25 mouse cellular contexts compared by ENCODE assay signal in the genomic region with DNA sequence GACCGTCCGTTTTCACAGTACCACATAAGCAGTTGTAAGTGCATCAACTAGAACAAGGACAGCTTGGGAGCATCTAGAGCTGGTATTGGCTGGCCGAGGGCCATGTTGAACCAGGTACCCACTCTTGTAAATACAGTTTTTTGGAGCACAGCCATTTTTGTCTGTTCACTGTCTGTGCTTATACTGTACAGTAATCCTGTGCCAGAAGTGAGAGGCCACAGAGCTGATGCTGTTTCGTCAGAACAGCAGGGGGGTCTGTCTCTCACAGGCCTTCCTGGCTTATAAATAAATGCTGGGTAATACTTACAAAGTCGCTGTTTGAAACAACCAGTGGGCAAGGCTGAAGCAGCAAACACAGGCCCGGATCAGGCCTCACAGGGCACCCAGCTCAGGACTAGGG. TPM values are rescaled to one million over a fixed set of nuclear protein-coding genes. Genes with fewer than 3 reads are reported as not detected.
DNase-seq lines count a peak whose midpoint lies in the region; ATAC-seq lines count a peak whose summit lies in the region.
"Had no signal": no experiment of that assay in that cellular context is flagged by ENCODE, and none has a peak within 500 bp of the region (broad histone marks: within the 10 kb centered on the region; RNA-seq: fewer than 3 reads in every experiment).

No protein-coding gene starts in this region.

- H3K4me1 ChIP-seq in forebrain, embryonic 14.5 days (ENCODE audit: control insufficient read depth, insufficient read depth, low read length): no peaks in the 10 kb centered on the region
- H3K4me1 ChIP-seq in forebrain, embryonic 11.5 days (replicated peaks; ENCODE audit: control insufficient read depth, insufficient read depth, low read length): 0 out of 2 replicates have a peak, but pooled peaks cover under 1% of the 10 kb centered on the region
- peaks cover 2% of the 10 kb centered on the region; the same call in 1 of the 2 replicates for H3K4me1 ChIP-seq in hindbrain, embryonic 16.5 days (ENCODE audit: control insufficient read depth, insufficient read depth, low read depth, low read length)
- H3K4me1 ChIP-seq in hindbrain, embryonic 13.5 days (replicated peaks): peaks cover 7% of the 10 kb centered on the region
- H3K4me1 ChIP-seq in lung, embryonic 15.5 days: no peaks in the 10 kb centered on the region
- H3K4me1 ChIP-seq in intestine, embryonic 16.5 days (ENCODE audit: control insufficient read depth, insufficient read depth, low read length): no peaks in the 10 kb centered on the region; the same call in none of the 2 replicates
- H3K4me1 ChIP-seq: embryonic facial prominence, embryonic 15.5 days; forebrain, embryonic 15.5 days had no signal

- H3K27ac ChIP-seq in forebrain, embryonic 14.5 days (ENCODE audit: low read depth, low read length): peak overlapping the region; percentile 9; the same call in 1 of the 2 replicates
- H3K27ac ChIP-seq in forebrain, embryonic 11.5 days (ENCODE audit: low read depth, low read length): no peak overlapping the region
- no peak overlapping the region; the same call in 1 of the 2 replicates for H3K27ac ChIP-seq in hindbrain, embryonic 16.5 days (ENCODE audit: low read depth, low read length)
- no peak overlapping the region for H3K27ac ChIP-seq in hindbrain, embryonic 13.5 days
- no peak overlapping the region for H3K27ac ChIP-seq in lung, embryonic 15.5 days
- no peak overlapping the region for H3K27ac ChIP-seq in intestine, embryonic 16.5 days (ENCODE audit: low read length)
- H3K27ac ChIP-seq: embryonic facial prominence, embryonic 15.5 days; forebrain, embryonic 15.5 days; heart, adult 2 months; heart, embryonic 15.5 days had no signal

- H3K4me3 ChIP-seq in forebrain, embryonic 14.5 days (ENCODE audit: low read depth, low read length): no peak overlapping the region
- no peak overlapping the region for H3K4me3 ChIP-seq in forebrain, embryonic 11.5 days (ENCODE audit: low read depth, low read length)
- H3K4me3 ChIP-seq in hindbrain, embryonic 16.5 days (ENCODE audit: low read length): no peak overlapping the region
- no peak overlapping the region for H3K4me3 ChIP-seq in hindbrain, embryonic 13.5 days
- no peak overlapping the region for H3K4me3 ChIP-seq in lung, embryonic 15.5 days
- no peak overlapping the region for H3K4me3 ChIP-seq in intestine, embryonic 16.5 days (ENCODE audit: low read length)
- H3K4me3 ChIP-seq: embryonic facial prominence, embryonic 15.5 days; erythroblast, embryonic 14.5 days; forebrain, embryonic 15.5 days; heart, adult 2 months; heart, embryonic 15.5 days had no signal

- no peak overlapping the region for H3K4me2 ChIP-seq in forebrain, embryonic 14.5 days (ENCODE audit: low read length)
- no peak overlapping the region for H3K4me2 ChIP-seq in forebrain, embryonic 11.5 days (ENCODE audit: low read depth, low read length, severe bottlenecking)
- no peak overlapping the region for H3K4me2 ChIP-seq in hindbrain, embryonic 16.5 days (ENCODE audit: low read length)
- no peak overlapping the region for H3K4me2 ChIP-seq in hindbrain, embryonic 13.5 days
- H3K4me2 ChIP-seq in lung, embryonic 15.5 days: no peak overlapping the region
- H3K4me2 ChIP-seq in intestine, embryonic 16.5 days (ENCODE audit: low read depth, low read length): no peak overlapping the region
- H3K4me2 ChIP-seq: embryonic facial prominence, embryonic 15.5 days; forebrain, embryonic 15.5 days; heart, embryonic 11.5 days; heart, embryonic 15.5 days had no signal

- peaks cover 35% of the 10 kb centered on the region for H3K36me3 ChIP-seq in forebrain, embryonic 14.5 days (ENCODE audit: control insufficient read depth, insufficient read depth, low read length)
- H3K36me3 ChIP-seq in forebrain, embryonic 11.5 days (ENCODE audit: control insufficient read depth, insufficient read depth, low read length): peaks cover 2% of the 10 kb centered on the region; the same call in 1 of the 2 replicates
- peaks cover 4% of the 10 kb centered on the region; the same call in 1 of the 2 replicates for H3K36me3 ChIP-seq in hindbrain, embryonic 16.5 days (ENCODE audit: control insufficient read depth, insufficient read depth, low read length)
- peaks cover 38% of the 10 kb centered on the region for H3K36me3 ChIP-seq in hindbrain, embryonic 13.5 days
- H3K36me3 ChIP-seq in lung, embryonic 15.5 days: peaks cover 37% of the 10 kb centered on the region
- peaks cover 13% of the 10 kb centered on the region for H3K36me3 ChIP-seq in intestine, embryonic 16.5 days (ENCODE audit: control insufficient read depth, insufficient read depth, low read length)

- ATAC-seq in forebrain, embryonic 14.5 days: peak; percentile 34; the same call in 1 of the 2 replicates
- no peak for ATAC-seq in forebrain, embryonic 11.5 days (replicated peaks; ENCODE audit: low FRiP score)
- ATAC-seq in hindbrain, embryonic 16.5 days: 0 out of 2 replicates have a peak, but pooled peaks have one; percentile 19
- ATAC-seq in hindbrain, embryonic 13.5 days (ENCODE audit: low FRiP score): no peak
- 0 out of 2 replicates have a peak, but pooled peaks have one; percentile 33 for ATAC-seq in lung, embryonic 15.5 days (ENCODE audit: borderline replicate concordance, extremely low read depth, low FRiP score, low TSS enrichment)
- ATAC-seq in intestine, embryonic 16.5 days: peak; percentile 40; the same call in 1 of the 2 replicates
- ATAC-seq: forebrain, embryonic 15.5 days had no signal

- H3K9me3 ChIP-seq in forebrain, embryonic 14.5 days (replicated peaks; ENCODE audit: control insufficient read depth, low read length): no peaks in the 10 kb centered on the region
- H3K9me3 ChIP-seq in forebrain, embryonic 11.5 days (ENCODE audit: control insufficient read depth, low read length): no peaks in the 10 kb centered on the region
- no peaks in the 10 kb centered on the region for H3K9me3 ChIP-seq in hindbrain, embryonic 16.5 days (ENCODE audit: control insufficient read depth, low read length)
- no peaks in the 10 kb centered on the region for H3K9me3 ChIP-seq in hindbrain, embryonic 13.5 days
- no peaks in the 10 kb centered on the region for H3K9me3 ChIP-seq in lung, embryonic 15.5 days
- H3K9me3 ChIP-seq in intestine, embryonic 16.5 days (ENCODE audit: control insufficient read depth, low read length): no peaks in the 10 kb centered on the region
- H3K9me3 ChIP-seq: embryonic facial prominence, embryonic 15.5 days; forebrain, embryonic 15.5 days; heart, embryonic 15.5 days had no signal

- no peak for DNase-seq in forebrain, embryonic 14.5 days (ENCODE audit: low spot score)
- no peak for DNase-seq in forebrain, embryonic 11.5 days (ENCODE audit: low spot score)
- no peak for DNase-seq in lung, postnatal 25 days (ENCODE audit: low spot score)
- DNase-seq: adrenal gland, postnatal 10 days; cerebellum, adult 11 months; cerebellum, adult 8-10 months; cerebellum, postnatal 14 days; embryo, embryonic 11 days; gastrocnemius, postnatal 10 days; heart, adult 2 months; heart, postnatal 14 days had no signal

- WGBS in forebrain, embryonic 14.5 days: 82% methylated on average over 6 of the region's 6 CpGs
- WGBS in forebrain, embryonic 11.5 days: 91% methylated on average over 6 of the region's 6 CpGs
- WGBS in hindbrain, embryonic 16.5 days: 68% methylated on average over 6 of the region's 6 CpGs
- WGBS in hindbrain, embryonic 13.5 days: 85% methylated on average over 6 of the region's 6 CpGs
- WGBS in lung, embryonic 15.5 days: 81% methylated on average over 6 of the region's 6 CpGs
- 70% methylated on average over 6 of the region's 6 CpGs for WGBS in intestine, embryonic 16.5 days

- H3K9ac ChIP-seq in forebrain, embryonic 14.5 days (ENCODE audit: low read length): no peak overlapping the region
- no peak overlapping the region for H3K9ac ChIP-seq in forebrain, embryonic 11.5 days (ENCODE audit: low read length)
- no peak overlapping the region for H3K9ac ChIP-seq in hindbrain, embryonic 16.5 days (ENCODE audit: low read depth, low read length)
- no peak overlapping the region for H3K9ac ChIP-seq in hindbrain, embryonic 13.5 days
- no peak overlapping the region for H3K9ac ChIP-seq in lung, embryonic 15.5 days
- no peak overlapping the region for H3K9ac ChIP-seq in intestine, embryonic 16.5 days (ENCODE audit: low read depth, low read length)
- H3K9ac ChIP-seq: embryonic facial prominence, embryonic 15.5 days; forebrain, embryonic 15.5 days; heart, embryonic 15.5 days had no signal

- H3K27me3 ChIP-seq in forebrain, embryonic 14.5 days (replicated peaks; ENCODE audit: control insufficient read depth, insufficient read depth, low read length): no peaks in the 10 kb centered on the region
- no peaks in the 10 kb centered on the region for H3K27me3 ChIP-seq in forebrain, embryonic 11.5 days (ENCODE audit: control insufficient read depth, insufficient read depth, low read length)
- no peaks in the 10 kb centered on the region for H3K27me3 ChIP-seq in hindbrain, embryonic 16.5 days (replicated peaks; ENCODE audit: control insufficient read depth, insufficient read depth, low read length)
- H3K27me3 ChIP-seq in hindbrain, embryonic 13.5 days: no peaks in the 10 kb centered on the region
- no peaks in the 10 kb centered on the region for H3K27me3 ChIP-seq in lung, embryonic 15.5 days
- no peaks in the 10 kb centered on the region for H3K27me3 ChIP-seq in intestine, embryonic 16.5 days (replicated peaks; ENCODE audit: control insufficient read depth, insufficient read depth, low read length)
- H3K27me3 ChIP-seq: embryonic facial prominence, embryonic 15.5 days; forebrain, embryonic 15.5 days; heart, embryonic 15.5 days had no signal

RNA-seq across cellular contexts. Expression of gene 1700010B08Rik, which starts 27.5 kb away (rescaled TPM):
- polyA plus RNA-seq in forebrain, embryonic 14.5 days (2014; fragmentation: Nextera tagmentation; extraction: Ambion mirVana): not detected in 2 replicates
- polyA plus RNA-seq in forebrain, embryonic 11.5 days (2014; fragmentation: Nextera tagmentation; extraction: Ambion mirVana): not detected in 2 replicates
- polyA plus RNA-seq in hindbrain, embryonic 16.5 days (2015; fragmentation: Nextera tagmentation; extraction: Ambion mirVana): not detected in 2 replicates
- not detected in 2 replicates for polyA plus RNA-seq in hindbrain, embryonic 13.5 days (2015; fragmentation: Nextera tagmentation; extraction: Ambion mirVana)
- polyA plus RNA-seq in lung, embryonic 15.5 days (2015; fragmentation: Nextera tagmentation; extraction: Ambion mirVana): not detected in 2 replicates
- not detected in 2 replicates for polyA plus RNA-seq in intestine, embryonic 16.5 days (2015; fragmentation: Nextera tagmentation; extraction: Ambion mirVana)
- polyA plus RNA-seq: brain, embryonic 14.5 days; C2C12; embryonic facial prominence, embryonic 11.5 days; embryonic facial prominence, embryonic 15.5 days; erythroblast, embryonic 14.5 days; forebrain, embryonic 15.5 days; frontal cortex, adult 2 months; heart, embryonic 11.5 days; heart, embryonic 15.5 days; intestine, embryonic 14.5 days had no signal

RNA-seq across cellular contexts. Expression of gene Rab22a, which starts 32.2 kb away (rescaled TPM):
- polyA plus RNA-seq in forebrain, embryonic 14.5 days (2014; fragmentation: Nextera tagmentation; extraction: Ambion mirVana): 36.4 and 41.1 TPM in 2 replicates
- polyA plus RNA-seq in forebrain, embryonic 11.5 days (2014; fragmentation: Nextera tagmentation; extraction: Ambion mirVana): 34.7 and 38.4 TPM in 2 replicates
- 32.5 and 35.0 TPM in 2 replicates for polyA plus RNA-seq in hindbrain, embryonic 16.5 days (2015; fragmentation: Nextera tagmentation; extraction: Ambion mirVana)
- 34.7 and 36.8 TPM in 2 replicates for polyA plus RNA-seq in hindbrain, embryonic 13.5 days (2015; fragmentation: Nextera tagmentation; extraction: Ambion mirVana)
- polyA plus RNA-seq in lung, embryonic 15.5 days (2015; fragmentation: Nextera tagmentation; extraction: Ambion mirVana): 33.0 and 34.3 TPM in 2 replicates
- 31.2 and 32.4 TPM in 2 replicates for polyA plus RNA-seq in intestine, embryonic 16.5 days (2015; fragmentation: Nextera tagmentation; extraction: Ambion mirVana)

RNA-seq across cellular contexts. Expression of gene Vapb, which starts 45.6 kb away (rescaled TPM):
- polyA plus RNA-seq in forebrain, embryonic 14.5 days (2014; fragmentation: Nextera tagmentation; extraction: Ambion mirVana): 13.9 and 18.5 TPM in 2 replicates
- polyA plus RNA-seq in forebrain, embryonic 11.5 days (2014; fragmentation: Nextera tagmentation; extraction: Ambion mirVana): 10.5 and 11.5 TPM in 2 replicates
- polyA plus RNA-seq in hindbrain, embryonic 16.5 days (2015; fragmentation: Nextera tagmentation; extraction: Ambion mirVana): 16.3 and 22.1 TPM in 2 replicates
- 11.7 and 13.3 TPM in 2 replicates for polyA plus RNA-seq in hindbrain, embryonic 13.5 days (2015; fragmentation: Nextera tagmentation; extraction: Ambion mirVana)
- polyA plus RNA-seq in lung, embryonic 15.5 days (2015; fragmentation: Nextera tagmentation; extraction: Ambion mirVana): 9.1 and 12.8 TPM in 2 replicates
- 16.2 and 19.6 TPM in 2 replicates for polyA plus RNA-seq in intestine, embryonic 16.5 days (2015; fragmentation: Nextera tagmentation; extraction: Ambion mirVana)

Comparison
In these comparisons a context has a peak if more than half of its experiments do, and no peak if none do; other contexts are left out.
1. ATAC-seq: peak in forebrain, embryonic 14.5 days (single experiment), hindbrain, embryonic 16.5 days (single experiment), lung, embryonic 15.5 days (single experiment) and intestine, embryonic 16.5 days (single experiment); none in forebrain, embryonic 11.5 days (single experiment) and hindbrain, embryonic 13.5 days (single experiment).